Mouse (Mus musculus) liver, embryonic 16.5 days (tissue): ENCODE results near the gene Rph3al. TPM values are rescaled to one million over a fixed set of nuclear protein-coding genes. Genes with fewer than 3 reads are reported as not detected.

Experiments
- ATAC-seq: fragments of 200-750 bp; cut with Nextera tagmentation; 2 replicates; pipeline ENCODE4 v1.8.0; 2017; ENCODE audit warnings: low read depth, mild to moderate bottlenecking, moderate number of reproducible peaks, moderate library complexity
- H3K27ac ChIP-seq: fragments of 300-500 bp; sonication (generic); 2 replicates; pipeline ENCODE4 v1.5.1; 2014; ENCODE audit warnings: mild to moderate bottlenecking, low read length
- H3K27me3 ChIP-seq: fragments of 300-500 bp; sonication (generic); 2 replicates; pipeline ENCODE4 v1.6.1; 2014; ENCODE audit warnings: low read depth, low read length, mixed read lengths; ENCODE audit not compliant: control insufficient read depth, insufficient read depth
- H3K36me3 ChIP-seq: fragments of 300-500 bp; sonication (generic); 2 replicates; pipeline ENCODE4 v1.6.1; 2014; ENCODE audit warnings: mild to moderate bottlenecking; ENCODE audit not compliant: control insufficient read depth, insufficient read depth
- H3K4me1 ChIP-seq: fragments of 300-500 bp; sonication (generic); 2 replicates; pipeline ENCODE4 v1.6.1; 2014; ENCODE audit warnings: low read depth, low read length, mixed read lengths; ENCODE audit not compliant: control insufficient read depth
- H3K4me2 ChIP-seq: fragments of 300-500 bp; sonication (generic); 2 replicates; pipeline ENCODE4 v1.6.1; 2014; ENCODE audit warnings: low read depth, low read length, mixed read lengths
- H3K4me3 ChIP-seq: fragments of 300-500 bp; sonication (generic); 2 replicates; pipeline ENCODE4 v1.5.1; 2014; ENCODE audit warnings: low read depth, mild to moderate bottlenecking, low read length
- H3K9ac ChIP-seq: fragments of 300-500 bp; sonication (generic); 2 replicates; pipeline ENCODE4 v1.6.1; 2014; ENCODE audit warnings: low read depth, low read length
- H3K9me3 ChIP-seq: fragments of 300-500 bp; sonication (generic); replicated peaks from 2 replicates; pipeline ENCODE4 v1.6.1; 2016; ENCODE audit warnings: low read length; ENCODE audit not compliant: control insufficient read depth
- WGBS: fragments of 180-500 bp; shearing (Covaris S2); extraction: QIAGEN DNeasy Blood & Tissue Kit; methylation state at CpG from one replicate; pipeline ENCODE4 v1.1.7; 2014; ENCODE audit not compliant: insufficient replicate concordance; 5-methylcytosine and 5-hydroxymethylcytosine counted together
- polyA plus RNA-seq: library from polyadenylated mRNA; unstranded; fragments of >200 nt; fragmentation: Nextera tagmentation; extraction: Ambion mirVana; gene quantifications from 2 replicates; pipeline ENCODE4 v1.2.1, GENCODE M21; 2015

Rph3al gene
- polyA plus RNA-seq, 1 experiment from 2014 or later = 0.94 TPM

GRCm38 (mm10) chr11:75904982-75905381 lies 33.2 kb downstream of the Rph3al start:
- Histone ChIP-seq H3K27me3 (no peaks in the 10 kb centered on the region), H3K9ac (no peak overlapping the region), H3K9me3 (no peaks in the 10 kb centered on the region), H3K4me2 (no peak overlapping the region), H3K4me1 (peaks cover 6% of the 10 kb centered on the region; the same call in 1 of the 2 replicates), H3K27ac (peak overlapping the region; percentile 35; the same call in 1 of the 2 replicates), H3K36me3 (no peaks in the 10 kb centered on the region), H3K4me3 (no peak overlapping the region)
- ATAC-seq = peak; percentile 65; the same call in 1 of the 2 replicates
- WGBS = 65% methylated on average over 6 of the region's 6 CpGs

DNA sequence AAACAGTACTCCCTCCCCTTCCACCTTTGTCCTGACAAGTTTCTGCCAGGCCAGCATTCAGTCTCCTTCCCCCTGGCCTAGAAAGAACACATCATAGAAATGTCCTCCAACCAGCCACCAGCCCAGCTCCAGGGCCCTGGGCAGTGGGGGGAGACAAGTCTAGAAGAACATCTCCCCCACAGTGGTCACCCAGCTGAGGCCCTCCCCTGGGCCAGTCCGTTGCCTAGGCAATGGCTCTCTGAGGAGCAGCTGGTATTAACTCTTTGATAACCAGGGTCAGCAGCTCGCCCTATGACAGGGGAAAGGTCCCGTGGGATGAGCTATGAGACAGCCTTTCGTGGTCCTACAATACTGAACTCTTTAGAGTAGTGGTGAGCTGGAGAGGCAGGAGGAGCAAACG lies 33.7 kb downstream of the Rph3al start:
- H3K4me2 ChIP-seq = no peak overlapping the region
- peaks cover 6% of the 10 kb centered on the region; the same call in 1 of the 2 replicates for H3K4me1 ChIP-seq
- H3K4me3 ChIP-seq = no peak overlapping the region
- H3K27ac ChIP-seq = peak overlapping the region; percentile 35; the same call in 1 of the 2 replicates
- H3K9me3 ChIP-seq = no peaks in the 10 kb centered on the region
- peak; percentile 47; the same call in 1 of the 2 replicates for ATAC-seq
- WGBS = 34% methylated on average over 5 of the region's 5 CpGs
- no peaks in the 10 kb centered on the region for H3K36me3 ChIP-seq
- H3K27me3 ChIP-seq = no peaks in the 10 kb centered on the region
- H3K9ac ChIP-seq = no peak overlapping the region

- H3K4me3 ChIP-seq = no peak overlapping the region
- WGBS = 55% methylated on average over 3 of the region's 3 CpGs
Measured at GRCm38 (mm10) chr11:75903486-75903885, 34.7 kb downstream of the Rph3al start.

GRCm38 (mm10) chr11:75901339-75901738 lies 36.9 kb downstream of the Rph3al start:
- H3K4me1 ChIP-seq = peaks cover 6% of the 10 kb centered on the region; the same call in 1 of the 2 replicates
- no peak overlapping the region for H3K27ac ChIP-seq
- H3K4me2 ChIP-seq = no peak overlapping the region
- H3K36me3 ChIP-seq = no peaks in the 10 kb centered on the region
- WGBS = 57% methylated on average over 6 of the region's 6 CpGs
- no peak for ATAC-seq
- H3K27me3 ChIP-seq = no peaks in the 10 kb centered on the region
- no peaks in the 10 kb centered on the region for H3K9me3 ChIP-seq
- H3K4me3 ChIP-seq = no peak overlapping the region
- H3K9ac ChIP-seq = no peak overlapping the region

More at GRCm38 (mm10) chr11:75903486-75903885, 34.7 kb downstream of the Rph3al start:
- peaks cover 6% of the 10 kb centered on the region; the same call in 1 of the 2 replicates for H3K4me1 ChIP-seq
- no peak overlapping the region for H3K9ac ChIP-seq
- no peaks in the 10 kb centered on the region for H3K27me3 ChIP-seq
- no peak overlapping the region for H3K4me2 ChIP-seq
- no peaks in the 10 kb centered on the region for H3K9me3 ChIP-seq
- no peaks in the 10 kb centered on the region for H3K36me3 ChIP-seq
- no peak for ATAC-seq
- H3K27ac ChIP-seq = no peak overlapping the region

- no peak overlapping the region for H3K4me3 ChIP-seq
- H3K9me3 ChIP-seq = no peaks in the 10 kb centered on the region
- no peak for ATAC-seq
- no peak overlapping the region for H3K4me2 ChIP-seq
- no peak overlapping the region for H3K9ac ChIP-seq
- peaks cover 4% of the 10 kb centered on the region; the same call in 1 of the 2 replicates for H3K4me1 ChIP-seq
- no peak overlapping the region for H3K27ac ChIP-seq
- no peaks in the 10 kb centered on the region for H3K36me3 ChIP-seq
- H3K27me3 ChIP-seq = no peaks in the 10 kb centered on the region
- WGBS = 57% methylated on average over 9 of the region's 9 CpGs
Measured at GRCm38 (mm10) chr11:75899676-75900075, 38.6 kb downstream of the Rph3al start.

DNA sequence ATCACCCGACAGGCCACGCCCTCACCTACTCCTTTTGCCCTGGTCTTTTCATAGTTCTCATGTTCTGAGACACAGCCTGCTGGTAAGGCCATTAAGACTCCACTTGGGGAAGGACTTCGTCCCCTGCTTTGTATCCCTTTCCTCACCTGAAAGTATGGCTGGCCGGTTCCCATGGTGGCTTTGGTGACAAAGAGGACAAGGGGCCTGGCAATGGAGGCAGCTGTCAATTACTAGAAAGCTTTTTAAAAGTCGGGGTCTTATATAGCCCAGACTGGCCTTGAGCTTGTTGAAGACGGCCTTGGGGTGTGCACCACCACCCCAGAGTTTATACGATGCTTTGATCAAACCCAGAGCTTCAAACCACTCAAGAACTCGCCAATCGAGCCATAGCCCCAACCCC lies 39.7 kb downstream of the Rph3al start:
- H3K9me3 ChIP-seq = no peaks in the 10 kb centered on the region
- WGBS = 62% methylated on average over 9 of the region's 9 CpGs
- H3K4me1 ChIP-seq = no peaks in the 10 kb centered on the region
- ATAC-seq = no peak
- no peak overlapping the region for H3K27ac ChIP-seq
- H3K36me3 ChIP-seq = no peaks in the 10 kb centered on the region
- no peaks in the 10 kb centered on the region for H3K27me3 ChIP-seq
- H3K4me3 ChIP-seq = no peak overlapping the region
- H3K9ac ChIP-seq = no peak overlapping the region
- H3K4me2 ChIP-seq = no peak overlapping the region

GRCm38 (mm10) chr11:75894791-75895420 lies 43.3 kb downstream of the Rph3al start:
- Histone ChIP-seq H3K27ac (no peak overlapping the region), H3K36me3 (no peaks in the 10 kb centered on the region), H3K27me3 (no peaks in the 10 kb centered on the region), H3K4me2 (no peak overlapping the region), H3K9ac (no peak overlapping the region), H3K4me1 (no peaks in the 10 kb centered on the region), H3K9me3 (no peaks in the 10 kb centered on the region), H3K4me3 (no peak overlapping the region)
- 63% methylated on average over 12 of the region's 12 CpGs for WGBS
- no peak for ATAC-seq

GRCm38 (mm10) chr11:75893956-75894355 lies 44.3 kb downstream of the Rph3al start:
- Histone ChIP-seq H3K27ac (no peak overlapping the region), H3K4me3 (no peak overlapping the region), H3K4me2 (no peak overlapping the region), H3K36me3 (no peaks in the 10 kb centered on the region), H3K9me3 (no peaks in the 10 kb centered on the region), H3K4me1 (no peaks in the 10 kb centered on the region), H3K9ac (no peak overlapping the region), H3K27me3 (no peaks in the 10 kb centered on the region)
- WGBS = 58% methylated on average over 2 of the region's 2 CpGs
- ATAC-seq = no peak

GRCm38 (mm10) chr11:75887349-75887748 lies 50.9 kb downstream of the Rph3al start:
- Histone ChIP-seq H3K9me3 (no peaks in the 10 kb centered on the region), H3K9ac (no peak overlapping the region), H3K27me3 (no peaks in the 10 kb centered on the region), H3K4me2 (no peak overlapping the region), H3K4me1 (no peaks in the 10 kb centered on the region), H3K4me3 (no peak overlapping the region), H3K36me3 (no peaks in the 10 kb centered on the region), H3K27ac (no peak overlapping the region)
- no peak for ATAC-seq
- WGBS = 57% methylated on average over 3 of the region's 3 CpGs
